Mouse (Mus musculus): ENCODE measurements around the gene Pcyt1a.

DNA sequence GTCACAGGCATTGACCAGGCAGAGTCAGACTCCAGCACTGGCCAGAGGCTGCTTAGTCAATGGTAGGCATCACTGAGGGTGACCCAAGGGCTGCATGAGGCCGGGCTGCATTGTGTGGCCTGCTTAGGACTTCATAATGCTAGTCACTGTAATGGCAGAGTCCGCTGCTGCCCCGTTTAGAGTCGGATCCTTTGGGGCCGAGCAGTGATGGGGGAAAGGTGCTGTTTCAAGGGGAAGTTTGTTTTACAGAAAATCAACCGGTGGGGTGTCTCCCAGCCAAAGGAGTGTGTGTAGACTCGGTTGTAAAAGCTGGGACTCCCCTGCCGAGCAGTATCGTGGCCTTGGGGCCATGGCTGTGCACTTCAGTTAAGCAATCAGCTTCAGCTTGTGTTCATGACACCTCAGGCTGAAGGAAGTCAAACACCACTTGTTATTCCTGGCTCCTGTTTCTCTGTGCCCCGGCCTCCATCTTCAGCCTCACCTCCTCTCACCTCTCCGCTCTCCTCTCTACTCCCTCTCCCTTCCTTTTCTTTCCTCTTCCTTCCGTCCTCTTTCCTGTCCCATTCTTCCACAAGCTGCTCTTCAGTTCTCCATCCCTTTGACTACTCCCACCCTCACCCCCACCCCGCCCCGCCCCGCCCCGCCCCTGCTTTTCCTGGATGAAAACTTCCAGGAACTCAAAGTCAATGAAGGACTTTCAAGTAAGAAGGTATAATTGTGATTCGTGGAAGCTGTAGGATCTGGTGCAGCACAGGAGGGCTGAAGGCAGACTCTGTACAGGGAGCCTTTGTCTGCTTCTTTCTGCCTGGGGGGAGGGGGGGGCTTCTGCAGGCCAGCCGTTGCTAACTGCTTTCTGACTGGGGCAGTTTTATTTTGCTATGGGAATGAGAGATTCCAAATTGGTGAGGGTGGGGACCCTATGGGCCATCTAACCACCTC is 79.9 kb downstream of the Pcyt1a start:
- TF ChIP-seq E2F4 (IDR thresholded peaks at IDR 0.05; ENCODE audit: borderline replicate concordance, low read depth, low read length) (no peak), ZMIZ1 (IDR thresholded peaks at IDR 0.05; ENCODE audit: low read depth, low read length) (no peak), GATA1 (IDR thresholded peaks at IDR 0.05; ENCODE audit: low read depth, low read length) (no peak), CTCF (IDR thresholded peaks at IDR 0.05 in 2 of 3, conservative IDR thresholded peaks at IDR 0.05 in 1 of 3; ENCODE audit: control insufficient read depth in 1 of 3, insufficient read depth in 1 of 3, low read depth in 2 of 3, low read length in 3 of 3, poor library complexity in 1 of 3, severe bottlenecking in 1 of 3) (no peak), POLR2A (IDR thresholded peaks at IDR 0.05; ENCODE audit: control insufficient read depth in 1 of 2, insufficient read depth in 1 of 2, low read depth in 1 of 2, low read length in 2 of 2, poor library complexity in 1 of 2) (no peak), TAL1 (IDR thresholded peaks at IDR 0.05; ENCODE audit: low read length) (peak; percentile 25; the same call in 1 of the 2 replicates), HCFC1 (IDR thresholded peaks at IDR 0.05; ENCODE audit: low read depth, low read length) (0 out of 2 replicates have a peak, but pooled peaks have one; percentile 16), MAZ (IDR thresholded peaks at IDR 0.05; ENCODE audit: low read depth, low read length) (no peak), POLR2AphosphoS2 (IDR thresholded peaks at IDR 0.05; ENCODE audit: low read length) (no peak), CHD2 (IDR thresholded peaks at IDR 0.05; ENCODE audit: low read length) (no peak)

Measured in MEL (cell line).